Mouse (Mus musculus) lung, embryonic 16.5 days (tissue): ENCODE results near the gene Aoc1. TPM values are rescaled to one million over a fixed set of nuclear protein-coding genes. Genes with fewer than 3 reads are reported as not detected.

Source experiments
- ATAC-seq: fragments of 200-750 bp; cut with Nextera tagmentation; 2 replicates; pipeline ENCODE4 v1.8.0; 2017; ENCODE audit warnings: low read depth, mild to moderate bottlenecking, moderate library complexity
- H3K27ac ChIP-seq: fragments of 300-500 bp; sonication (generic); 2 replicates; pipeline ENCODE4 v1.5.1; 2014; ENCODE audit warnings: mild to moderate bottlenecking, control low read depth, low read length
- H3K27me3 ChIP-seq: fragments of 300-500 bp; sonication (generic); 2 replicates; pipeline ENCODE4 v1.6.1; 2014; ENCODE audit warnings: low read depth, low read length, mixed read lengths; ENCODE audit not compliant: control insufficient read depth, insufficient read depth
- H3K36me3 ChIP-seq: fragments of 300-500 bp; sonication (generic); 2 replicates; pipeline ENCODE4 v1.6.1; 2014; ENCODE audit warnings: low read length; ENCODE audit not compliant: control insufficient read depth, insufficient read depth
- H3K4me1 ChIP-seq: fragments of 300-500 bp; sonication (generic); replicated peaks from 2 replicates; pipeline ENCODE4 v1.6.1; 2014; ENCODE audit warnings: low read length, mixed read lengths; ENCODE audit not compliant: control insufficient read depth, insufficient read depth
- H3K4me2 ChIP-seq: fragments of 300-500 bp; sonication (generic); 2 replicates; pipeline ENCODE4 v1.6.1; 2014; ENCODE audit warnings: low read depth, low read length, control low read depth
- H3K4me3 ChIP-seq: fragments of 300-500 bp; sonication (generic); 2 replicates; pipeline ENCODE4 v1.5.1; 2014; ENCODE audit warnings: mild to moderate bottlenecking, low read length, control low read depth
- H3K9ac ChIP-seq: fragments of 300-500 bp; sonication (generic); 2 replicates; pipeline ENCODE4 v1.6.1; 2014; ENCODE audit warnings: low read length, control low read depth
- H3K9me3 ChIP-seq: fragments of 300-500 bp; sonication (generic); 2 replicates; pipeline ENCODE4 v1.6.1; 2016; ENCODE audit warnings: low read length; ENCODE audit not compliant: control insufficient read depth
- WGBS: fragments of 180-500 bp; shearing (Covaris S2); extraction: QIAGEN DNeasy Blood & Tissue Kit; methylation state at CpG from one replicate; pipeline ENCODE4 v1.1.7; 2014; 5-methylcytosine and 5-hydroxymethylcytosine counted together
- polyA plus RNA-seq: library from polyadenylated mRNA; unstranded; fragments of >200 nt; fragmentation: Nextera tagmentation; extraction: Ambion mirVana; gene quantifications from 2 replicates; pipeline ENCODE4 v1.2.1, GENCODE M21; 2015

Gene Aoc1
- polyA plus RNA-seq, 1 experiment from 2014 or later, result not detected

GRCm38 (mm10) chr6:48837516-48837915 is 35.2 kb upstream of the Aoc1 start:
- 84% methylated on average over 7 of the region's 7 CpGs for WGBS

GRCm38 (mm10) chr6:48838321-48839080 is 34.2 kb upstream of the Aoc1 start:
- Histone ChIP-seq H3K27me3 (no peaks in the 10 kb centered on the region), H3K9me3 (no peaks in the 10 kb centered on the region), H3K27ac (no peak overlapping the region), H3K4me1 (peaks cover 28% of the 10 kb centered on the region), H3K4me2 (peak overlapping the region; percentile 87), H3K9ac (0 out of 2 replicates have a peak overlapping the region, but pooled peaks have one; percentile 35), H3K4me3 (peak overlapping the region; percentile 53), H3K36me3 (peaks cover 35% of the 10 kb centered on the region)
- no peak for ATAC-seq
- WGBS, result 57% methylated on average over 6 of the region's 6 CpGs

More at GRCm38 (mm10) chr6:48837516-48837915, 35.2 kb upstream of the Aoc1 start:
- no peak overlapping the region for H3K9ac ChIP-seq
- no peak for ATAC-seq
- peaks cover 24% of the 10 kb centered on the region for H3K4me1 ChIP-seq
- no peaks in the 10 kb centered on the region for H3K27me3 ChIP-seq
- no peak overlapping the region for H3K4me3 ChIP-seq
- peaks cover 42% of the 10 kb centered on the region for H3K36me3 ChIP-seq
- no peak overlapping the region for H3K27ac ChIP-seq
- H3K9me3 ChIP-seq, result no peaks in the 10 kb centered on the region
- H3K4me2 ChIP-seq, result no peak overlapping the region

GRCm38 (mm10) chr6:48840371-48840969 is 32.2 kb upstream of the Aoc1 start, which contains the start of gene Tmem176a:
Tmem176a (plus strand) TSS chr6:48840919.
- H3K4me3 ChIP-seq, result peak within 1 kb of the TSS; percentile 53
- H3K4me1 ChIP-seq, result peaks cover 28% of the 10 kb centered on the region
- H3K27ac ChIP-seq, result peak within 1 kb of the TSS; percentile 94
- H3K9me3 ChIP-seq, result no peaks in the 10 kb centered on the region
- peak within 1 kb of the TSS; percentile 87 for H3K4me2 ChIP-seq
- peak within 1 kb of the TSS; percentile 81 for H3K9ac ChIP-seq
- under 1% methylated on average over 7 of the region's 7 CpGs for WGBS
- ATAC-seq, result peak; percentile 23
- H3K36me3 ChIP-seq, result peaks cover 35% of the 10 kb centered on the region
- H3K27me3 ChIP-seq, result no peaks in the 10 kb centered on the region

GRCm38 (mm10) chr6:48840973-48841625 is 31.6 kb upstream of the Aoc1 start, which contains the start of gene Tmem176b:
Tmem176b (minus strand) TSS chr6:48841496.
- whole genome bisulfite sequencing, result under 1% methylated on average over 6 of the region's 6 CpGs
- peak within 1 kb of the TSS; percentile 53 for H3K4me3 ChIP-seq
- peak within 1 kb of the TSS; percentile 94 for H3K27ac ChIP-seq
- H3K36me3 ChIP-seq, result peaks cover 32% of the 10 kb centered on the region
- H3K4me2 ChIP-seq, result peak within 1 kb of the TSS; percentile 87
- no peaks in the 10 kb centered on the region for H3K9me3 ChIP-seq
- peaks cover 28% of the 10 kb centered on the region for H3K4me1 ChIP-seq
- ATAC-seq, result peak; percentile 95
- no peaks in the 10 kb centered on the region for H3K27me3 ChIP-seq
- peak within 1 kb of the TSS; percentile 81 for H3K9ac ChIP-seq

GRCm38 (mm10) chr6:48842111-48842842 is 30.4 kb upstream of the Aoc1 start:
- H3K36me3 ChIP-seq, result peaks cover 24% of the 10 kb centered on the region
- H3K4me2 ChIP-seq, result peak overlapping the region; percentile 87
- peak overlapping the region; percentile 81 for H3K9ac ChIP-seq
- peak overlapping the region; percentile 53 for H3K4me3 ChIP-seq
- H3K27me3 ChIP-seq, result no peaks in the 10 kb centered on the region
- H3K4me1 ChIP-seq, result peaks cover 28% of the 10 kb centered on the region
- H3K9me3 ChIP-seq, result no peaks in the 10 kb centered on the region
- 37% methylated on average over 11 of the region's 11 CpGs for WGBS
- H3K27ac ChIP-seq, result peak overlapping the region; percentile 94
- no peak for ATAC-seq

- no peaks in the 10 kb centered on the region for H3K9me3 ChIP-seq
- peaks cover 12% of the 10 kb centered on the region for H3K4me1 ChIP-seq
- H3K27me3 ChIP-seq, result no peaks in the 10 kb centered on the region
- no peak overlapping the region for H3K9ac ChIP-seq
- no peak overlapping the region for H3K27ac ChIP-seq
- no peak for ATAC-seq
- 72% methylated on average over 4 of the region's 4 CpGs for WGBS
- H3K36me3 ChIP-seq, result peaks cover 24% of the 10 kb centered on the region
- H3K4me2 ChIP-seq, result no peak overlapping the region
- no peak overlapping the region for H3K4me3 ChIP-seq
Measured at GRCm38 (mm10) chr6:48845086-48845485, 27.6 kb upstream of the Aoc1 start.

GRCm38 (mm10) chr6:48851820-48852491 is 20.7 kb upstream of the Aoc1 start:
- H3K4me1 ChIP-seq, result peaks cover 9% of the 10 kb centered on the region
- H3K9me3 ChIP-seq, result no peaks in the 10 kb centered on the region; the same call in 1 of the 2 replicates
- H3K9ac ChIP-seq, result peak overlapping the region; percentile 66
- peak overlapping the region; percentile 48 for H3K4me3 ChIP-seq
- no peaks in the 10 kb centered on the region for H3K36me3 ChIP-seq
- under 1% methylated on average over 29 of the region's 29 CpGs for WGBS
- H3K27ac ChIP-seq, result peak overlapping the region; percentile 97
- peak overlapping the region; percentile 72 for H3K4me2 ChIP-seq
- no peaks in the 10 kb centered on the region for H3K27me3 ChIP-seq
- ATAC-seq, result peak; percentile 88

GRCm38 (mm10) chr6:48854155-48854554 is 18.5 kb upstream of the Aoc1 start:
- 97% methylated on average over 2 of the region's 2 CpGs for WGBS
- ATAC-seq, result no peak

More at GRCm38 (mm10) chr6:48854155-48854554, 18.5 kb upstream of the Aoc1 start:
- peaks cover 13% of the 10 kb centered on the region for H3K4me1 ChIP-seq
- no peaks in the 10 kb centered on the region for H3K36me3 ChIP-seq
- H3K27me3 ChIP-seq, result no peaks in the 10 kb centered on the region
- H3K4me3 ChIP-seq, result no peak overlapping the region
- no peak overlapping the region for H3K4me2 ChIP-seq
- H3K9ac ChIP-seq, result no peak overlapping the region
- H3K9me3 ChIP-seq, result no peaks in the 10 kb centered on the region; the same call in 1 of the 2 replicates
- no peak overlapping the region for H3K27ac ChIP-seq
